ENCODE assay signal across 13 mouse cellular contexts in the genomic region with DNA sequence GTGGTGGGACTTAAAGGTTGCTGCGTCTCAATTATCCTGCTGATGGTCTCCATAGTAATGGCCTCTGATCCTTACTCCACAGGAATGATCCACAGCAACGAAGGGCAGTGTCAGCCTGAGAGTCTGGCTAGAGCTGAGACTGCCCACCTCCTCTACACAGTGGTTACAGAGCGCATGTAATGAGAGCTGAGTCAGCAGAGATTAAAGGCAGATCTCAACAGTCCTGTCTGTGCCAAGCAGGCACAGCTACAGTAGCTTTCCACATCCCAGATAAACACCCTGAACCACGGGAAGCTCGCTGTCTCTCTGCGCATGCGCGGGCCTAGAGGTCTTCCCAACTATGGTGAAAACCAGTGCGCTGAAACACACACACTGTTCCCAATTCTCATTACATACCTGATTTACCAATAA. TPM values are rescaled to one million over a fixed set of nuclear protein-coding genes. Genes with fewer than 3 reads are reported as not detected.
DNase-seq lines count a peak whose midpoint lies in the region; ATAC-seq lines count a peak whose summit lies in the region.
"Had no signal": no experiment of that assay in that cellular context is flagged by ENCODE, and none has a peak within 500 bp of the region (broad histone marks: within the 10 kb centered on the region; RNA-seq: fewer than 3 reads in every experiment).

No protein-coding gene starts in this region.

- no peak for DNase-seq in hindbrain, embryonic 11.5 days (ENCODE audit: low spot score)
- DNase-seq in hindbrain, embryonic 14.5 days (ENCODE audit: low spot score), result no peak
- DNase-seq in Muller cell, postnatal 12 days (ENCODE audit: inconsistent ontology term), result peak; percentile 19
- peak; percentile 40 for DNase-seq in brain, adult 2 months (ENCODE audit: low read depth, low spot score)
- DNase-seq in liver, result no peak
- no peak for DNase-seq in testis, postnatal 14 days (ENCODE audit: low spot score)
- DNase-seq: cerebellum, adult 2 months; gastrocnemius, postnatal 10 days; lung, postnatal 14 days; thymus, adult 2 months had no signal

- no peak overlapping the region for H3K4me2 ChIP-seq in hindbrain, embryonic 11.5 days (replicated peaks; ENCODE audit: low read depth, low read length)
- no peak overlapping the region for H3K4me2 ChIP-seq in hindbrain, embryonic 14.5 days (replicated peaks)
- H3K4me2 ChIP-seq in midbrain, embryonic 13.5 days (replicated peaks), result no peak overlapping the region
- H3K4me2 ChIP-seq: heart, embryonic 15.5 days; liver, embryonic 11.5 days had no signal

- H3K9ac ChIP-seq in hindbrain, embryonic 11.5 days (ENCODE audit: low read depth, low read length), result no peak overlapping the region
- H3K9ac ChIP-seq in hindbrain, embryonic 14.5 days, result no peak overlapping the region
- H3K9ac ChIP-seq in midbrain, embryonic 13.5 days (replicated peaks), result no peak overlapping the region
- H3K9ac ChIP-seq: heart, embryonic 15.5 days had no signal

- peak; percentile 49; the same call in 1 of the 2 replicates for ATAC-seq in hindbrain, embryonic 11.5 days (ENCODE audit: low FRiP score)
- ATAC-seq in hindbrain, embryonic 14.5 days (ENCODE audit: low FRiP score), result no peak
- peak; percentile 78; the same call in 1 of the 2 replicates for ATAC-seq in midbrain, embryonic 13.5 days

- no peaks in the 10 kb centered on the region for H3K27me3 ChIP-seq in hindbrain, embryonic 11.5 days (ENCODE audit: control insufficient read depth, insufficient read depth, low read length)
- H3K27me3 ChIP-seq in hindbrain, embryonic 14.5 days (ENCODE audit: control insufficient read depth, insufficient read depth, low read length), result no peaks in the 10 kb centered on the region
- H3K27me3 ChIP-seq in midbrain, embryonic 13.5 days, result no peaks in the 10 kb centered on the region
- H3K27me3 ChIP-seq: heart, embryonic 15.5 days had no signal

- H3K9me3 ChIP-seq in hindbrain, embryonic 11.5 days (ENCODE audit: control insufficient read depth, low read length), result no peaks in the 10 kb centered on the region
- H3K9me3 ChIP-seq in hindbrain, embryonic 14.5 days (ENCODE audit: control insufficient read depth, low read length), result no peaks in the 10 kb centered on the region
- no peaks in the 10 kb centered on the region for H3K9me3 ChIP-seq in midbrain, embryonic 13.5 days
- H3K9me3 ChIP-seq: heart, embryonic 15.5 days had no signal

- no peaks in the 10 kb centered on the region for H3K4me1 ChIP-seq in hindbrain, embryonic 11.5 days (replicated peaks; ENCODE audit: control insufficient read depth, insufficient read depth, low read length)
- no peaks in the 10 kb centered on the region for H3K4me1 ChIP-seq in hindbrain, embryonic 14.5 days (replicated peaks; ENCODE audit: control insufficient read depth, insufficient read depth, low read length)
- H3K4me1 ChIP-seq in midbrain, embryonic 13.5 days (replicated peaks), result 0 out of 2 replicates have a peak, but pooled peaks cover 3% of the 10 kb centered on the region
- H3K4me1 ChIP-seq: heart, embryonic 15.5 days had no signal

- WGBS in hindbrain, embryonic 11.5 days, result 71% methylated on average over 9 of the region's 9 CpGs
- 66% methylated on average over 9 of the region's 9 CpGs for WGBS in hindbrain, embryonic 14.5 days
- WGBS in midbrain, embryonic 13.5 days, result 66% methylated on average over 9 of the region's 9 CpGs

- no peak overlapping the region for H3K27ac ChIP-seq in hindbrain, embryonic 11.5 days (ENCODE audit: low read depth, low read length)
- no peak overlapping the region for H3K27ac ChIP-seq in hindbrain, embryonic 14.5 days
- no peak overlapping the region for H3K27ac ChIP-seq in midbrain, embryonic 13.5 days
- H3K27ac ChIP-seq: heart, embryonic 15.5 days had no signal

- H3K4me3 ChIP-seq in hindbrain, embryonic 11.5 days (ENCODE audit: low read depth, low read length), result no peak overlapping the region
- H3K4me3 ChIP-seq in hindbrain, embryonic 14.5 days (replicated peaks; ENCODE audit: low read length), result no peak overlapping the region
- no peak overlapping the region for H3K4me3 ChIP-seq in midbrain, embryonic 13.5 days (replicated peaks)
- H3K4me3 ChIP-seq: heart, embryonic 15.5 days had no signal

- no peaks in the 10 kb centered on the region for H3K36me3 ChIP-seq in hindbrain, embryonic 11.5 days (ENCODE audit: control insufficient read depth, insufficient read depth, low read length)
- H3K36me3 ChIP-seq in hindbrain, embryonic 14.5 days (replicated peaks; ENCODE audit: control insufficient read depth, insufficient read depth), result peaks cover 83% of the 10 kb centered on the region
- peaks cover 77% of the 10 kb centered on the region for H3K36me3 ChIP-seq in midbrain, embryonic 13.5 days
- H3K36me3 ChIP-seq: heart, embryonic 15.5 days had no signal

RNA-seq across cellular contexts. Expression of gene Paqr3, which starts 13.8 kb away (rescaled TPM):
- polyA plus RNA-seq in hindbrain, embryonic 11.5 days (2014; fragmentation: Nextera tagmentation; extraction: Ambion mirVana), result 12.7 and 14.9 TPM in 2 replicates
- 22.7 and 24.0 TPM in 2 replicates for polyA plus RNA-seq in hindbrain, embryonic 14.5 days (2014; fragmentation: Nextera tagmentation; extraction: Ambion mirVana)
- polyA plus RNA-seq in midbrain, embryonic 13.5 days (2015; fragmentation: Nextera tagmentation; extraction: Ambion mirVana), result 23.4 and 25.9 TPM in 2 replicates

Comparison
In these comparisons a context has a peak if more than half of its experiments do, and no peak if none do; other contexts are left out.
1. DNase-seq: peak in Muller cell, postnatal 12 days (single experiment) and brain, adult 2 months (single experiment); none in hindbrain, embryonic 11.5 days (single experiment), hindbrain, embryonic 14.5 days (single experiment), liver (single experiment) and testis, postnatal 14 days (single experiment).